Mouse (Mus musculus): ENCODE results near the gene Fbxl2.

DNA sequence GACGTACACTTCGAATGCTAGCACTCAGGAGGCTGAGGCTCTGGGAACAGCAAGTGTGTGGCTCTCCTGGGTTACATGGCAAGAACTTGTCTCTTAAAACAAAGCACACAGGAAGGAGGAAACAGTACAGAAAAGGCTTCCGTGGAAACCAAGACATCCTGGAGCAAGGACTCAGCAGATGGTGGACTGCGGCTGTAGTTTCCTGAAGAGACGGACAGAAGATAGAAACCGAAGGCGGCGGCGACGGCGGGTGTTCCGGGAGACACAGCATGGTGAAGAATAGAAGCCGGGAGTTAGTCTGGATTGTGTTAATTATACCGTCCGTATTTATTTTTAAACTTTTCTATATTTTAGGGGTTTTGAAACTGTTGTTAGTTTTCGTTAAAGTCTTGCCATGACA lies 4.8 kb upstream of the Fbxl2 start:
- no peak for TF ChIP-seq CTCF (IDR thresholded peaks at IDR 0.05; ENCODE audit: extremely low read depth, insufficient read depth, low read length)
- 0 out of 2 replicates have a peak, but pooled peaks have one; percentile 12 for TF ChIP-seq POLR2A (IDR thresholded peaks at IDR 0.05; ENCODE audit: extremely low read depth, insufficient read depth, low read length)

Measured in cortical plate, adult 2 months (tissue).